Mouse (Mus musculus): ENCODE measurements around the gene Hdac7. TPM values are rescaled to one million over a fixed set of nuclear protein-coding genes. Genes with fewer than 3 reads are reported as not detected.

The Hdac7 gene
- polyA plus RNA-seq, 1 experiment: 87.1 TPM

DNA sequence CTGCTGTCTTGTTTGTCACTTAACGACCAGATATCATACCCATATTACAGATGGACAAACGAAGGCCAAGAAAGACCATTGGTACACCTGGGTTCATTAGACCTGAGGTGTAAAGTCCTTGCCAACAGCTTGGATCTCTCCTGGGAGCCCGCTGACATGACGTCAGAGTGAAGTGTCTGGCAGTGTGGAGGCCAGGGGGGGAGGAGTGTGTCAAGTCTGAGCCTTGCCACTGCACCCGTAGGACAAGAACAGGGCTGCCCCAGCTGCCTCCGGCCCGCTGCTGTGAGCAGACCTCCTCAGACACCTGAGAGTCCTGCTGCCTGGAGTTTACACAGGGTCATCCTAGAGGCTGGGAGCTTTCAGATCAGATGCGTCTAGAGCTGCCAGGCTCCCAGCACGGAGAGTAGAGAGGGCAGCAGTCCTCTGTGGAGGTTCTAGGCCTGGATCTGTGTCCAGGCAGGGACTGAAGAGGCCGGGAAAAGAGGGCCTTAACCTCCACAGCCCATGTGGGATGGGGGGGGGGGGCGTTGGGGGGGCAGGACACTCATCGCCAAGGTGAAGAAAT is 100.3 kb downstream of the Hdac7 start:
- no peak for DNase-seq (ENCODE audit: low read depth)

DNA sequence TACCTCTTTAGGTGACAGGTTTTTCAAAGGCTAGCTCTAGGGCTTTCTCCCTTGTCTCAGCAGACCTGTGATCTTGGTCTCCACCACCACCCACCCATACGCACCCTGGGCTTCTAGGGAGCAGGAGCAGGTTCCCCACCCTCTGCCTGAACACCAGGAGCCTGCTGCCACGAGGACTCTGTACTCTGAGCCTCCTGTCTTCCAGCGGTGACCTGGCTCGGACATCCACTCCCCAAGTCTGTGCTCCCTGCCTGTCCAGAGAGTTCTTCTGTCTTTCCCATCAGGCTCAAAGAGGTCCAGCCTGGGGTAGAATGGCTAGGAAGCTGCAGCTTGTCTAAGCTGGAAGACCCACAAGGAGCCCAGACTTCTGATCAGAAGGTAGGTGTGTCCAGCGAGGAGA is 101.1 kb downstream of the Hdac7 start:
- no peak for DNase-seq (ENCODE audit: low read depth)

Other genes starting within 250 kb of the Hdac7 start
- gene Rpap3, start 138.7 kb downstream of the Hdac7 start, polyA plus RNA-seq (2012; rRNA removed): 7.0 and 7.1 TPM in 2 replicates
- 2.9 and 3.2 TPM in 2 replicates for gene Endou, start 113.2 kb downstream of the Hdac7 start, polyA plus RNA-seq (2012; rRNA removed)
- gene Rapgef3, start 76.5 kb downstream of the Hdac7 start, polyA plus RNA-seq (2012; rRNA removed): 60.8 and 102 TPM in 2 replicates
- 151 and 229 TPM in 2 replicates for gene Slc48a1, start 66.0 kb downstream of the Hdac7 start, polyA plus RNA-seq (2012; rRNA removed)
- gene Vdr, start 66.1 kb upstream of the Hdac7 start, polyA plus RNA-seq (2012; rRNA removed): 2.2 and 2.6 TPM in 2 replicates
- 83.4 and 110 TPM in 2 replicates for gene Tmem106c, start 119.7 kb upstream of the Hdac7 start, polyA plus RNA-seq (2012; rRNA removed)
- gene Col2a1, start 160.2 kb upstream of the Hdac7 start, polyA plus RNA-seq (2012; rRNA removed): 0.04 and 0.23 TPM in 2 replicates
- gene Pfkm, start 248.1 kb upstream of the Hdac7 start, polyA plus RNA-seq (2012; rRNA removed): 24.0 and 24.4 TPM in 2 replicates
- 10.8 and 13.5 TPM in 2 replicates for gene Senp1, start 249.2 kb upstream of the Hdac7 start, polyA plus RNA-seq (2012; rRNA removed)

Measured in gonadal fat pad, adult 2 months (tissue).